Mouse (Mus musculus): ENCODE results near the gene Acta2. TPM values are rescaled to one million over a fixed set of nuclear protein-coding genes. Genes with fewer than 3 reads are reported as not detected.
A peak's percentile ranks its signal among the peaks of the same experiment; 100 is the strongest.

Gene Acta2
- polyA plus RNA-seq, 1 experiment from 2014 or later = 1,110 TPM

DNA sequence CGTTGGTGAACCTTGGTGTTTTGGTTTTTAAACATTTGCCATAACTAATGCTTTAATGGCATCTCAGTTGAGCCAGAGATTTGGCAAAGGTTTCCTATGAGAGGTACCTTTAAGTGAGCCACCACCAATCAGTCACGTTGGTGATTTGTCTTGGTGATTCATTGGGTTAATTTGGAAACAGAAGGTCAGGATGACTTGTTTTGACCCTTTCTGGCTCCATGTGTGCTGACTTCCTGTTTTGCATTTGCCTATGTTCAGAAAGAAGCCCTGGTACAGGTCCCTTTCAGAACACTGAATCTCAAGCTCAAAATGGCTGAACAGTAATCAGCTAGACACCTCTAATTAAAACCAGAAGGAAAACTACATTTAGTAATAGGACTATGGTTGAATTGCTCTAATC is 55.9 kb downstream of the Acta2 start:
- Histone ChIP-seq H3K27me3 (replicated peaks) (no peaks in the 10 kb centered on the region), H3K9ac (no peak overlapping the region), H3K4me2 (no peak overlapping the region), H3K4me3 (no peak overlapping the region), H3K4me1 (no peaks in the 10 kb centered on the region), H3K36me3 (no peaks in the 10 kb centered on the region), H3K9me3 (no peaks in the 10 kb centered on the region), H3K27ac (replicated peaks) (no peak overlapping the region)
- whole genome bisulfite sequencing = 52% methylated on average over 2 of the region's 2 CpGs
- ATAC-seq (ENCODE audit: extremely low read depth, insufficient number of reproducible peaks, low FRiP score, low TSS enrichment) = no peak

DNA sequence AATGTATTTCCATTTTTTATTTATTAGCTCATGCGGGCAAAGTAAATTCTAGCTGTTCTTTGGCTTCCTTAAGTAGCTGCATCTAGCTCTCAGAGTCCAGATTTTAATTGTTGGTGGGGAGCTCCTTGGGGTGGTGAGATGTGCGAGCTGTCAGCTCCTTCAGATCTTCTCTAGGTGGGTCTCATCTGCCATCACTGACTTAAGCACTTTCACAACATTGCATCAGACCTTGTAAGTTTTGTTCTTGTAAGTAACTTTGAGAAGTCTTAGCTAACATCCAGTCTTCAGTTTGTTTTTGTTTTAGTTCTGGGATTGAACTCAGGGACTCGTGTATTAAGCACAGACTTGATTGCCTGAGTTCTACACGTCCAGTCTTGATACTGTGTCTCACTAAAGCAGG is 56.5 kb downstream of the Acta2 start:
- 74% methylated on average over 4 of the region's 4 CpGs for WGBS
- Histone ChIP-seq H3K27ac (replicated peaks) (no peak overlapping the region), H3K4me2 (no peak overlapping the region), H3K4me3 (no peak overlapping the region), H3K9ac (no peak overlapping the region), H3K36me3 (no peaks in the 10 kb centered on the region), H3K4me1 (no peaks in the 10 kb centered on the region), H3K27me3 (replicated peaks) (no peaks in the 10 kb centered on the region), H3K9me3 (no peaks in the 10 kb centered on the region)
- ATAC-seq (ENCODE audit: extremely low read depth, insufficient number of reproducible peaks, low FRiP score, low TSS enrichment) = no peak

DNA sequence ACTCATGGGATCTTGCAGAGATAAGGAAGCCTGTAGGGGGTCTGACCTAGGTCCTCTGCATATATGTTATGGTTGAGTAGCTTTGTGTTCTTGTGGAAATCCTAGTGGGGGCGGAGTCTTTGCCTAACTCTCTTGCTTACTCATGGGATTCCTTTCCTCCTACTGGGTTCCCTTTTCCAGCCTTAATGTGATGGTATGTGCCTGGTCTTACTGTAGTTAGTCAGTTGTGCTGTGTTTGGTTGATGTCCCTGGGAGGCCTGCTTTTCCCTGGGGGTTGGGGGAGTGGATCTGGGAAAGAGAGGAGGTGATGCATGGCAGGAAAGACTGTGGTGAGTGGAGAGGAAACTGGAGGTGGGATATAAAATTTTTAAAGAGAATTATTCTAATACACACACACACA is 57.3 kb downstream of the Acta2 start:
- ATAC-seq (ENCODE audit: extremely low read depth, insufficient number of reproducible peaks, low FRiP score, low TSS enrichment) = no peak
- no peaks in the 10 kb centered on the region for H3K27me3 ChIP-seq (replicated peaks)
- no peak overlapping the region for H3K4me2 ChIP-seq
- no peak overlapping the region for H3K9ac ChIP-seq
- H3K9me3 ChIP-seq = no peaks in the 10 kb centered on the region
- peaks cover 4% of the 10 kb centered on the region; the same call in 1 of the 2 replicates for H3K4me1 ChIP-seq
- H3K36me3 ChIP-seq = no peaks in the 10 kb centered on the region
- H3K27ac ChIP-seq (replicated peaks) = no peak overlapping the region
- 92% methylated on average over 1 of the region's 1 CpGs for WGBS
- H3K4me3 ChIP-seq = no peak overlapping the region

DNA sequence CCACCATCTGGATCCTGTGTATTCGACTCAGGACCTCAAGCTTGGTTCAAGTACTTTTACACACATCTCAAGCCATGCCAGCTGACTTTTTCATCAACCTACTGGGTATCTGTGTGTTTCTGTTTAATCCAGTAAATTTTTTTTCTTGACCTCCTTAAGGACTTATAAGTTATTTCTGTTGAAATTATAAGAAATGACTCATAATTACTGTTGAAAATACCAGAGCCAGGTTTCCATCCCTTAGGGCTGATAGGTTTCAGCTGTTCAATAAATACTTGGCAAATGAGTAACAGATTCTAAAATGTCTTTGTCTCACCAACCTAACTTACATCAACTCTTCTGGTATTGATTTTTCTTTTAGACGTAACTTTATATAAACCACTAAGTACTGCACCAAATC is 60.4 kb downstream of the Acta2 start:
- Histone ChIP-seq H3K9me3 (no peaks in the 10 kb centered on the region), H3K4me3 (no peak overlapping the region), H3K27me3 (replicated peaks) (peaks cover 6% of the 10 kb centered on the region; the same call in 1 of the 2 replicates), H3K9ac (no peak overlapping the region), H3K36me3 (no peaks in the 10 kb centered on the region), H3K27ac (replicated peaks) (no peak overlapping the region), H3K4me1 (peaks cover 7% of the 10 kb centered on the region), H3K4me2 (no peak overlapping the region)
- 70% methylated on average over 2 of the region's 2 CpGs for WGBS
- no peak for ATAC-seq (ENCODE audit: extremely low read depth, insufficient number of reproducible peaks, low FRiP score, low TSS enrichment)

DNA sequence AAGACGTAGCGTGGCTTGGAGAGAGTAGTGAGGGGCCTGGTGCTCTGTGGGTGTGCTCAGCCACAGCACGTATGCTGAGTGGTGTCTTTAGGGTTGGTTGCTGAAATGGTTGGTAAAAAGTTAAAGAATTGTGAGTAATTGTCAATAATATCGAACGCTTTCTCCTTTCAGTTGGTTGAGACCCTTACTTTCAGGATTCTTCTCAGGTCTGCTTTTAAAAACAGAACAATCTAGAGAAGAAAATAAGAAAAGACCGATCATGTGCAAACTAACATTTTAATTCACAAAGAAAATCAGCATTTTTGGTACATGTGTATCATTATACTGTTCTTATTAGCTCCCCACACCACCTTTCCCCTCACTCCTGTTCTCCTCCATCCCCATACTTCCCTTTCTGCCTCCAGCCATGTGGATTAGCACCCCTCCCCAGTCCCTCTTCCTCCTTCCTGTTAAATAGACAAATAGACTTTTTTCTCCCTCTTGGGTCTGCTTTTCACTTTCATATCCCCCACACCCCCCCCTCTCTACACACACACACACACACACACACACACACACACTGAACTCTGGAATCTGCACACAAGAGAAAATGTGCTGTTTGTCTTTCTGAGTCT is 61.2 kb downstream of the Acta2 start:
- no peak for ATAC-seq (ENCODE audit: extremely low read depth, insufficient number of reproducible peaks, low FRiP score, low TSS enrichment)
- H3K9ac ChIP-seq = no peak overlapping the region
- H3K27ac ChIP-seq (replicated peaks) = no peak overlapping the region
- peak overlapping the region; percentile 97 for H3K4me2 ChIP-seq
- peaks cover 7% of the 10 kb centered on the region for H3K4me1 ChIP-seq
- 90% methylated on average over 6 of the region's 6 CpGs for WGBS
- H3K27me3 ChIP-seq (replicated peaks) = peaks cover 6% of the 10 kb centered on the region; the same call in 1 of the 2 replicates
- no peaks in the 10 kb centered on the region for H3K9me3 ChIP-seq
- no peaks in the 10 kb centered on the region for H3K36me3 ChIP-seq
- no peak overlapping the region for H3K4me3 ChIP-seq

DNA sequence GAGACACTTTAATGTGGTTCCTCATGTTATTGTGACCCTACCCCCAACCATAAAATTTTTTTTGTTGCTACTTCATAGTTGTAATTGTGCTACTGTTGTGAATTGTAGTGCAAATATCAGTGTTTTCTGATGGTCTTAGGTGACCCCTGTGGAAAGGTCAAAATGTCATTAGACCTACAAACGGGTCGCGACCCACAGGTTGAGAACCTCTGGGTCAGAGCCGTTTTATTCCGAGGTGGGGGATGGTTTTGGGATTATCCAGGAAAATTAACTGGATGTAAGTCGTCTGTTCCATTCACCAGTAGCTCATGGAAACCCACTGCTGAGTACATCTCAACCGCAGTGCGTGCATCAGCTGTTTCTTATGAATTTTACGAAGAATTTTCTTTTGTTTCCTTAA is 61.7 kb downstream of the Acta2 start:
- Histone ChIP-seq H3K4me1 (peaks cover 7% of the 10 kb centered on the region), H3K27me3 (replicated peaks) (peaks cover 6% of the 10 kb centered on the region; the same call in 1 of the 2 replicates), H3K4me3 (peak overlapping the region; percentile 81), H3K9me3 (no peaks in the 10 kb centered on the region), H3K27ac (replicated peaks) (no peak overlapping the region), H3K9ac (peak overlapping the region; percentile 84; the same call in 1 of the 2 replicates), H3K36me3 (no peaks in the 10 kb centered on the region), H3K4me2 (peak overlapping the region; percentile 97)
- WGBS = 63% methylated on average over 9 of the region's 9 CpGs
- no peak for ATAC-seq (ENCODE audit: extremely low read depth, insufficient number of reproducible peaks, low FRiP score, low TSS enrichment)

DNA sequence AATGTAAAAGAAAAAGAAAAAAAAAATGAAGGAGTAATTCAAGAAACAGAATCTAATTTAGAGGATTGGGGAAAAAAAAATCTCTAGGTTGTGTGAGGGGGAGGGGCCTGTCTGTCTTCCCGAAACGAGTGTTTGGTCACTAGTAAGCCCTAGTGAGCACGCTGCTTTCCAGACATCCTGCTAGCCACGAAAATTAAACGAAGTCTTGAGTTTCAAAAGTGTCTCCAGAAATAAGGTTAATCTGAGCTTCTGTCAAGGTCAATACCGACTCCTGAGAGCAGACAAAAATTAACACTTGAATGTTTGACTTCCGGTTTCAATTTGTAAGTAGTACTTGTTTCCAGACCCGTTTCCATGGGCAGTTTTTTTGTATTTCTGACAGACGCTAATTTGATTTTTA is 62.2 kb downstream of the Acta2 start:
- 7% methylated on average over 9 of the region's 9 CpGs for WGBS
- no peak overlapping the region for H3K27ac ChIP-seq (replicated peaks)
- peaks cover 6% of the 10 kb centered on the region; the same call in 1 of the 2 replicates for H3K27me3 ChIP-seq (replicated peaks)
- H3K4me2 ChIP-seq = peak overlapping the region; percentile 97
- no peaks in the 10 kb centered on the region for H3K36me3 ChIP-seq
- peaks cover 7% of the 10 kb centered on the region for H3K4me1 ChIP-seq
- peak overlapping the region; percentile 81 for H3K4me3 ChIP-seq
- no peaks in the 10 kb centered on the region for H3K9me3 ChIP-seq
- peak overlapping the region; percentile 84 for H3K9ac ChIP-seq
- ATAC-seq (ENCODE audit: extremely low read depth, insufficient number of reproducible peaks, low FRiP score, low TSS enrichment) = no peak

DNA sequence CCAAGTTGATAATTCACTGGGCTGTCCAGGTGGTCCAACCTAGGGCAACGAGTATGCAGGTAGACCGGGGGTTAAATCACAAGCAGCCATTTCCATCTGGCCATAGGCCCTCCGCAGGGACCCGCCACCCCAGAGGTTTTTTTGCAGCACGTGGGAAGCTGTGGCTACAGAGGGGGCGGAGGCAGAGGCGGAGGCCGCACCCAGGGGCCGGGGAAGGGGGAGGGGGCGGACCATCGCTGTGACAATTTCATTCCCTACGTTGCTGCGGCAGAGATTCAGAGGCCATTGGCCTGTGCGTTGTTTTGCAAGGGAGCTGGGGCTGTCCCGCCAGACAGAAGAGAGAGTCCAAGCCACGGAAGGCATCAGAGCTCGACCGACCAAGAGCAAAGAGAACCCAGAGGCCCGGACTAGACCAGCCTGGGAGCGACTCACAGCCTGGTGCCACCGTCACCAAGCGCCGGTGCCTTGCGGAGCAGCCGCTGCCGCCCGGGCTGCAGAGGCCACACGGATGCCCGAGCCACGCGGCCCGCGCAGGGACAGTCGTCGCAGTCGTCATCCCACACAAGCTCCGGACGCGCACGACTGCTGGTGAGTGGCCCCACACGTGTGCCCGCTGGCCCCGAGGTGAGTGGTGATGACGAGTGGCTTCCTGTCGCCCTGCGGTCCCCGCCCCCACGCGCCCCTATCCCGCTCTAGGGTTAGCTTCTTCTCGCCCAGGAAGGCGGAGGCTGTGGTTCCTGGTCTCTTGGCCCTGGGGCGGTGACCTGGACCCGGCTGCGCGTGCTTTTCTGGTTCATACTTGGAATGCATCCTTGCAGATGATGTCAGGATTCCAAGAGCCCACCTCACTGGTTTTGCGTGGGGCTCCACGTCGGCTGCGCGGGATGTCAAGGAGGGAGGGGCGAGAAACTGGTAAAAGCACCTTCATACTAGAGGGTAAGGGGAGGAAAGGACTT is 63.1 kb downstream of the Acta2 start, which contains the start of gene Stambpl1:
Gene Stambpl1 (plus strand): TSS at position 222 of the 956 bp plus-strand sequence.
- WGBS = under 1% methylated on average over 62 of the region's 62 CpGs
- H3K9me3 ChIP-seq = no peaks in the 10 kb centered on the region
- ATAC-seq (ENCODE audit: extremely low read depth, insufficient number of reproducible peaks, low FRiP score, low TSS enrichment) = peak; percentile 59
- peaks cover 7% of the 10 kb centered on the region for H3K4me1 ChIP-seq
- no peaks in the 10 kb centered on the region for H3K36me3 ChIP-seq
- H3K27me3 ChIP-seq (replicated peaks) = peaks cover 6% of the 10 kb centered on the region; the same call in 1 of the 2 replicates
- H3K9ac ChIP-seq = peak within 1 kb of the TSS; percentile 84
- H3K4me2 ChIP-seq = peak within 1 kb of the TSS; percentile 97
- H3K4me3 ChIP-seq = peak within 1 kb of the TSS; percentile 81
- peak within 1 kb of the TSS; percentile 26; the same call in 1 of the 2 replicates for H3K27ac ChIP-seq (replicated peaks)

DNA sequence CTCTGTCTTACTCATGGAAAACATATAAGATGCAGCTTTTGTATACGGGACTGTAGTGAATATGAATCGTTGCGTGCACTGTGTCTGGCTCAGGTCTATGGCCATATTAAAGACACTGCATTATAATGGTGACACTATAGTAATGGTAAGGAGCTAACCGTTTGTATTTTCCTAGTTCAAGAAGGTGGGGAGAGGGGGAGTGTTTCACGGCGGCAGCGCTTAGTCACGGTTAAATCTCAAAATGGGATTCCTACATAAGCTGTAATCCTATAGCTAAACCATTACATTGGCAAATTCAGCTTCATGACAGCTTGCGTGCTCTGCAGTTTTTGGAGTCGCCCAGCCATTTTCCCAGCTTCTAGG is 63.8 kb downstream of the Acta2 start:
- WGBS = 29% methylated on average over 10 of the region's 10 CpGs
- Histone ChIP-seq H3K4me1 (peaks cover 7% of the 10 kb centered on the region), H3K27ac (replicated peaks) (no peak overlapping the region), H3K27me3 (replicated peaks) (peaks cover 6% of the 10 kb centered on the region; the same call in 1 of the 2 replicates), H3K36me3 (no peaks in the 10 kb centered on the region), H3K4me2 (peak overlapping the region; percentile 97), H3K4me3 (peak overlapping the region; percentile 81), H3K9me3 (no peaks in the 10 kb centered on the region), H3K9ac (peak overlapping the region; percentile 84)
- no peak for ATAC-seq (ENCODE audit: extremely low read depth, insufficient number of reproducible peaks, low FRiP score, low TSS enrichment)

Measured in heart, embryonic 13.5 days (tissue).